In the genomic region with DNA sequence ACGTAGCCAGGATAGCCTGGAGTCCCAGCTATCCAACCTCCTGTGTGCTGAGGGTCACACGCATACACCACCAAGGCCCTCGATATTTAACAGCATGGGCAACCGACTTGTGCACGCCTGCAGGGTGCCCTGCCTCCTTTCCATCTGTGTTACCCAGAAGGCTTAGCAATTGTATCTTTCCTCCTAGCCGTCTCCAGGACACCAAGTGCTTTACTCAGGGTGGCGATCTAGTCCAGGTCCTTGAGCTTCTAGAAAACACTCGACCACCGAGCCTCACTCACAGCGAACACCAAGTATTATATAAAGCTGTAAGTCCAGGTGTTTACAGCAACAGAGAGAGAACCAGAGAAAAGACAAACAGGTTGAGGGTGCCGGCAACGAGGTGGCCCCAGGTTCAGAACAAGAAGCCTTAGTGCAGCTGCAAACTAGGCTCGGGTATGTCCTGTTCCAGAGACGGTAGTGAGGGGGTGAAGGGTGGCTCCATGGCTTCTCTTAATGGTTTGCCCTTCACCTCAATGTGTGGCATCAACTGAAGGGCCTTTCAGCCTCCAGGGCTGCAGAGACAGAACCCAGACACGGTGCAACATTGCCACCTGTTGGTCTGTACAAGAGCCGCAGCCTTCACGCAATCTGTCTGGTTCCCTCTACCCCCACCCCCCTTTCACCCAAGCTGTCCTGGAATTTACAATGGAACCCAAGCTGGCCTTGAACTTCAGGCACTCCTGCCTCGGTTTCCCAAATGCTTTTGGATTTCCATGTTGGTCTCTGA, we compare ENCODE assay signal across 9 mouse cellular contexts. TPM values are rescaled to one million over a fixed set of nuclear protein-coding genes. Genes with fewer than 3 reads are reported as not detected.
DNase-seq lines count a peak whose midpoint lies in the region; ATAC-seq and TF ChIP-seq lines count a peak whose summit lies in the region.
"Had no signal": no experiment of that assay in that cellular context is flagged by ENCODE, and none has a peak within 500 bp of the region (broad histone marks: within the 10 kb centered on the region; RNA-seq: fewer than 3 reads in every experiment).

No protein-coding gene starts in this region.

- peak; percentile 76 to 83 for DNase-seq in heart, postnatal 14 days
- peak; percentile 68 for DNase-seq in layer of hippocampus, adult 9-10 months (ENCODE audit: low spot score)
- DNase-seq in lung, postnatal 0 days (ENCODE audit: low spot score), result peak; percentile 82
- peak; percentile 93 for DNase-seq in retina, embryonic 14.5 days (ENCODE audit: low spot score)
- DNase-seq in urinary bladder, postnatal 4 days (ENCODE audit: low spot score in 2 of 2), result peak; percentile 57 to 76

- H3K27ac ChIP-seq in ES-Bruce4 (ENCODE audit: insufficient read depth, low read length), result no peak overlapping the region
- H3K27ac ChIP-seq in bone marrow macrophage, adult 2 months (ENCODE audit: insufficient read depth, low read depth, low read length), result no peak overlapping the region
- H3K27ac ChIP-seq in embryonic fibroblast, embryonic 13.5 days (ENCODE audit: insufficient read depth, low read length), result no peak overlapping the region
- H3K27ac ChIP-seq in lung, postnatal 0 days (ENCODE audit: low read length), result no peak overlapping the region
- H3K27ac ChIP-seq: liver, embryonic 15.5 days had no signal

- TF ChIP-seq POLR2A in ES-Bruce4 (IDR thresholded peaks at IDR 0.05; ENCODE audit: insufficient read depth, low read length), result no peak
- no peak for TF ChIP-seq POLR2A in bone marrow macrophage, adult 2 months (IDR thresholded peaks at IDR 0.05; ENCODE audit: borderline replicate concordance, low read depth, low read length)
- no peak for TF ChIP-seq POLR2A in embryonic fibroblast, embryonic 13.5 days (IDR thresholded peaks at IDR 0.05; ENCODE audit: low read depth, low read length)

- H3K27me3 ChIP-seq in ES-Bruce4 (ENCODE audit: control insufficient read depth, insufficient read depth, low read length, poor library complexity, severe bottlenecking), result no peaks in the 10 kb centered on the region
- no peaks in the 10 kb centered on the region for H3K27me3 ChIP-seq in lung, postnatal 0 days (replicated peaks; ENCODE audit: insufficient read depth, low read length)
- H3K27me3 ChIP-seq: liver, embryonic 15.5 days had no signal

- peak; percentile 96 for TF ChIP-seq CTCF in ES-Bruce4 (IDR thresholded peaks at IDR 0.05; ENCODE audit: low read depth, low read length)
- peak; percentile 83 for TF ChIP-seq CTCF in bone marrow macrophage, adult 2 months (IDR thresholded peaks at IDR 0.05; ENCODE audit: low read depth, low read length)
- TF ChIP-seq CTCF in embryonic fibroblast, embryonic 13.5 days (IDR thresholded peaks at IDR 0.05; ENCODE audit: borderline replicate concordance, insufficient read depth, low read length), result peak; percentile 95
- peak; percentile 93 for TF ChIP-seq CTCF in lung, postnatal 0 days (IDR thresholded peaks at IDR 0.05)

- 35% methylated on average over 18 of the region's 18 CpGs for WGBS in lung, postnatal 0 days

- peaks cover 10% of the 10 kb centered on the region for H3K4me1 ChIP-seq in ES-Bruce4 (ENCODE audit: control insufficient read depth, insufficient read depth, low read length)
- H3K4me1 ChIP-seq in bone marrow macrophage, adult 2 months (ENCODE audit: control insufficient read depth, insufficient read depth, low read length), result peaks cover 21% of the 10 kb centered on the region
- peaks cover 8% of the 10 kb centered on the region; the same call in 1 of the 2 replicates for H3K4me1 ChIP-seq in embryonic fibroblast, embryonic 13.5 days (ENCODE audit: control insufficient read depth, insufficient read depth, low read length)
- H3K4me1 ChIP-seq in lung, postnatal 0 days (ENCODE audit: insufficient read depth, low read depth, low read length), result no peaks in the 10 kb centered on the region

- TF ChIP-seq EP300 in ES-Bruce4 (IDR thresholded peaks at IDR 0.05; ENCODE audit: insufficient read depth, low read depth, low read length), result peak; percentile 47; the same call in 1 of the 2 replicates
- TF ChIP-seq EP300 in lung, postnatal 0 days (IDR thresholded peaks at IDR 0.05), result no peak

- intact Hi-C loops in heart, postnatal 14 days (cut with DNase I), result no loop called here

- H3K4me3 ChIP-seq in ES-Bruce4 (ENCODE audit: low read depth, low read length), result no peak overlapping the region
- no peak overlapping the region for H3K4me3 ChIP-seq in bone marrow macrophage, adult 2 months (ENCODE audit: insufficient read depth, low read length)
- H3K4me3 ChIP-seq in embryonic fibroblast, embryonic 13.5 days (ENCODE audit: insufficient read depth, low read length), result no peak overlapping the region
- no peak overlapping the region for H3K4me3 ChIP-seq in lung, postnatal 0 days (ENCODE audit: low read depth, low read length)
- H3K4me3 ChIP-seq: liver, embryonic 15.5 days had no signal

- H3K9me3 ChIP-seq in ES-Bruce4 (replicated peaks; ENCODE audit: control insufficient read depth, insufficient read depth, low read length, poor library complexity, severe bottlenecking), result no peaks in the 10 kb centered on the region
- no peaks in the 10 kb centered on the region for H3K9me3 ChIP-seq in lung, postnatal 0 days (ENCODE audit: low read length)
- H3K9me3 ChIP-seq: liver, embryonic 15.5 days had no signal

- H3K36me3 ChIP-seq in ES-Bruce4 (ENCODE audit: control insufficient read depth, insufficient read depth, low read length, poor library complexity, severe bottlenecking), result no peaks in the 10 kb centered on the region
- no peaks in the 10 kb centered on the region for H3K36me3 ChIP-seq in lung, postnatal 0 days (ENCODE audit: insufficient read depth, low read length)

- H3K4me2 ChIP-seq in lung, postnatal 0 days (replicated peaks; ENCODE audit: low read depth, low read length), result no peak overlapping the region
- H3K4me2 ChIP-seq: liver, embryonic 15.5 days had no signal

- H3K9ac ChIP-seq in ES-Bruce4 (ENCODE audit: low read depth, poor library complexity, severe bottlenecking), result no peak overlapping the region
- H3K9ac ChIP-seq in lung, postnatal 0 days (replicated peaks; ENCODE audit: low read depth), result no peak overlapping the region
- H3K9ac ChIP-seq: liver, embryonic 15.5 days had no signal

- ATAC-seq in lung, postnatal 0 days, result peak; percentile 74

RNA-seq across cellular contexts. Expression of a gene that starts 11.6 kb away (rescaled TPM):
- polyA plus RNA-seq in ES-Bruce4 (2011; ENCODE audit: insufficient read depth, insufficient read length, low read depth, missing spikeins), result 8.6 and 9.3 TPM in 2 replicates
- 0.71 TPM in 1 of 2 replicates, not detected in the other for polyA plus RNA-seq in bone marrow macrophage, adult 2 months (2012; ENCODE audit: insufficient read depth, insufficient read length, missing spikeins)
- polyA plus RNA-seq in embryonic fibroblast, embryonic 13.5 days (2011; ENCODE audit: insufficient read length, low read depth, missing spikeins), result 0.25 TPM in 1 of 2 replicates, not detected in the other
- total RNA-seq in heart, postnatal 14 days (2021), result not detected
- 0.14 and 0.21 TPM in 2 replicates for polyA plus RNA-seq in lung, postnatal 0 days (2015; fragmentation: Nextera tagmentation; extraction: Ambion mirVana)

RNA-seq across cellular contexts. Expression of a gene that starts 19.3 kb away (rescaled TPM):
- 1.6 TPM in 2 replicates for polyA plus RNA-seq in ES-Bruce4 (2011; ENCODE audit: insufficient read depth, insufficient read length, low read depth, missing spikeins)
- polyA plus RNA-seq in bone marrow macrophage, adult 2 months (2012; ENCODE audit: insufficient read depth, insufficient read length, missing spikeins), result 41.2 and 41.4 TPM in 2 replicates
- 0.42 and 1.1 TPM in 2 replicates for polyA plus RNA-seq in embryonic fibroblast, embryonic 13.5 days (2011; ENCODE audit: insufficient read length, low read depth, missing spikeins)
- total RNA-seq in heart, postnatal 14 days (2021), result 1 to 10 TPM; 1.4 to 3.0 TPM
- polyA plus RNA-seq in lung, postnatal 0 days (2015; fragmentation: Nextera tagmentation; extraction: Ambion mirVana), result 14.6 and 16.0 TPM in 2 replicates

RNA-seq across cellular contexts. Expression of a gene that starts 23.3 kb away (rescaled TPM):
- not detected in 2 replicates for polyA plus RNA-seq in ES-Bruce4 (2011; ENCODE audit: insufficient read depth, insufficient read length, low read depth, missing spikeins)
- not detected in 2 replicates for polyA plus RNA-seq in bone marrow macrophage, adult 2 months (2012; ENCODE audit: insufficient read depth, insufficient read length, missing spikeins)
- polyA plus RNA-seq in embryonic fibroblast, embryonic 13.5 days (2011; ENCODE audit: insufficient read length, low read depth, missing spikeins), result not detected in 2 replicates
- not detected for total RNA-seq in heart, postnatal 14 days (2021)
- 0.20 and 0.30 TPM in 2 replicates for polyA plus RNA-seq in lung, postnatal 0 days (2015; fragmentation: Nextera tagmentation; extraction: Ambion mirVana)

RNA-seq across cellular contexts. Expression of a gene that starts 27.2 kb away (rescaled TPM):
- polyA plus RNA-seq in ES-Bruce4 (2011; ENCODE audit: insufficient read depth, insufficient read length, low read depth, missing spikeins), result 1.5 and 2.2 TPM in 2 replicates
- 34.5 and 36.3 TPM in 2 replicates for polyA plus RNA-seq in bone marrow macrophage, adult 2 months (2012; ENCODE audit: insufficient read depth, insufficient read length, missing spikeins)
- polyA plus RNA-seq in embryonic fibroblast, embryonic 13.5 days (2011; ENCODE audit: insufficient read length, low read depth, missing spikeins), result not detected in 2 replicates
- total RNA-seq in heart, postnatal 14 days (2021), result 1 to 10 TPM in 1 of 2 experiments, under 1 TPM in 1; 0.38 to 2.0 TPM
- polyA plus RNA-seq in lung, postnatal 0 days (2015; fragmentation: Nextera tagmentation; extraction: Ambion mirVana), result 0.73 and 0.83 TPM in 2 replicates
